Mouse (Mus musculus) heart, embryonic 10.5 days (tissue): Measurements from ENCODE around the gene Abhd6. TPM values are rescaled to one million over a fixed set of nuclear protein-coding genes. Genes with fewer than 3 reads are reported as not detected.

Source experiments
- DNase-seq: peaks from one replicate; pipeline ENCODE4 v3.0.0-alpha.2; 2017; ENCODE audit warnings: low spot score
- H3K27ac ChIP-seq: fragments of 300-500 bp; sonication (generic); 2 replicates; pipeline ENCODE4 v1.5.1; 2016; ENCODE audit warnings: mild to moderate bottlenecking
- H3K27me3 ChIP-seq: fragments of 300-500 bp; sonication (generic); 2 replicates; pipeline ENCODE4 v1.6.1; 2016; ENCODE audit warnings: mild to moderate bottlenecking; ENCODE audit not compliant: poor library complexity, insufficient read depth, severe bottlenecking
- H3K36me3 ChIP-seq: fragments of 300-500 bp; sonication (generic); 2 replicates; pipeline ENCODE4 v1.6.1; 2016; ENCODE audit warnings: mild to moderate bottlenecking, moderate library complexity
- H3K4me1 ChIP-seq: fragments of 300-500 bp; sonication (generic); 2 replicates; pipeline ENCODE4 v1.6.1; 2016; ENCODE audit warnings: mild to moderate bottlenecking
- H3K4me3 ChIP-seq: fragments of 300-500 bp; sonication (generic); 2 replicates; pipeline ENCODE4 v1.5.1; 2016; ENCODE audit warnings: mild to moderate bottlenecking, moderate library complexity
- H3K9me3 ChIP-seq: fragments of 300-500 bp; sonication (generic); 2 replicates; pipeline ENCODE4 v1.6.1; 2016; ENCODE audit warnings: mild to moderate bottlenecking, moderate library complexity
- WGBS: fragments of 180-500 bp; shearing (Covaris S2); methylation state at CpG from one replicate; pipeline ENCODE4 v1.1.7; 2016; 5-methylcytosine and 5-hydroxymethylcytosine counted together
- polyA plus RNA-seq: library from polyadenylated mRNA; unstranded; fragments of >200 nt; fragmentation: Nextera tagmentation; extraction: Ambion mirVana; gene quantifications from 2 replicates; pipeline ENCODE4 v1.2.1, GENCODE M21; 2016

Abhd6 gene
- polyA plus RNA-seq, 1 experiment from 2014 or later, result 16.0 TPM

GRCm38 (mm10) chr14:8020011-8020410 lies 17.3 kb downstream of the Abhd6 start:
- no peaks in the 10 kb centered on the region for H3K36me3 ChIP-seq
- H3K27me3 ChIP-seq, result no peaks in the 10 kb centered on the region
- 0 out of 2 replicates have a peak, but pooled peaks cover 3% of the 10 kb centered on the region for H3K4me1 ChIP-seq
- no peak overlapping the region for H3K4me3 ChIP-seq
- peak; percentile 54 for DNase-seq
- 85% methylated on average over 1 of the region's 1 CpGs for WGBS
- no peaks in the 10 kb centered on the region for H3K9me3 ChIP-seq
- no peak overlapping the region for H3K27ac ChIP-seq

- DNase-seq, result peak; percentile 69
- no peaks in the 10 kb centered on the region for H3K36me3 ChIP-seq
- no peak overlapping the region for H3K27ac ChIP-seq
- H3K4me1 ChIP-seq, result 0 out of 2 replicates have a peak, but pooled peaks cover 3% of the 10 kb centered on the region
- H3K4me3 ChIP-seq, result no peak overlapping the region
- H3K9me3 ChIP-seq, result no peaks in the 10 kb centered on the region
- WGBS, result 84% methylated on average over 7 of the region's 7 CpGs
- no peaks in the 10 kb centered on the region for H3K27me3 ChIP-seq
These were observed 17.8 kb downstream of the Abhd6 start for GRCm38 (mm10) chr14:8020546-8020945.

GRCm38 (mm10) chr14:8024469-8024868 lies 21.8 kb downstream of the Abhd6 start:
- H3K36me3 ChIP-seq, result no peaks in the 10 kb centered on the region
- H3K27me3 ChIP-seq, result no peaks in the 10 kb centered on the region
- H3K4me1 ChIP-seq, result 0 out of 2 replicates have a peak, but pooled peaks cover 3% of the 10 kb centered on the region
- no peaks in the 10 kb centered on the region for H3K9me3 ChIP-seq
- no peak overlapping the region for H3K27ac ChIP-seq
- no peak overlapping the region for H3K4me3 ChIP-seq
- peak; percentile 53 for DNase-seq
- 62% methylated on average over 6 of the region's 6 CpGs for WGBS

- Histone ChIP-seq H3K27me3 (no peaks in the 10 kb centered on the region), H3K27ac (no peak overlapping the region), H3K36me3 (no peaks in the 10 kb centered on the region), H3K4me3 (no peak overlapping the region), H3K4me1 (0 out of 2 replicates have a peak, but pooled peaks cover 3% of the 10 kb centered on the region), H3K9me3 (no peaks in the 10 kb centered on the region)
- WGBS, result 90% methylated on average over 10 of the region's 10 CpGs
- peak; percentile 53 for DNase-seq
These were observed 22.2 kb downstream of the Abhd6 start for GRCm38 (mm10) chr14:8024936-8025335.

- Histone ChIP-seq H3K27ac (no peak overlapping the region), H3K27me3 (no peaks in the 10 kb centered on the region), H3K4me3 (no peak overlapping the region), H3K4me1 (peaks cover 11% of the 10 kb centered on the region; the same call in 1 of the 2 replicates), H3K36me3 (no peaks in the 10 kb centered on the region), H3K9me3 (no peaks in the 10 kb centered on the region)
- DNase-seq, result peak; percentile 39
- WGBS, result 75% methylated on average over 10 of the region's 10 CpGs
These were observed 24.2 kb downstream of the Abhd6 start for GRCm38 (mm10) chr14:8026769-8027531.

GRCm38 (mm10) chr14:8028086-8028485 lies 25.4 kb downstream of the Abhd6 start:
- peak; percentile 63 for DNase-seq
- no peak overlapping the region for H3K27ac ChIP-seq
- peaks cover 11% of the 10 kb centered on the region; the same call in 1 of the 2 replicates for H3K4me1 ChIP-seq
- no peaks in the 10 kb centered on the region for H3K27me3 ChIP-seq
- no peak overlapping the region for H3K4me3 ChIP-seq
- no peaks in the 10 kb centered on the region for H3K9me3 ChIP-seq
- H3K36me3 ChIP-seq, result no peaks in the 10 kb centered on the region
- 81% methylated on average over 5 of the region's 5 CpGs for WGBS

- H3K4me3 ChIP-seq, result no peak overlapping the region
- no peak for DNase-seq
- 85% methylated on average over 1 of the region's 1 CpGs for WGBS
- H3K36me3 ChIP-seq, result no peaks in the 10 kb centered on the region
- no peaks in the 10 kb centered on the region for H3K9me3 ChIP-seq
- H3K4me1 ChIP-seq, result peaks cover 8% of the 10 kb centered on the region; the same call in 1 of the 2 replicates
- no peaks in the 10 kb centered on the region for H3K27me3 ChIP-seq
- peak overlapping the region; percentile 22; the same call in 1 of the 2 replicates for H3K27ac ChIP-seq
These were observed 27.1 kb downstream of the Abhd6 start for GRCm38 (mm10) chr14:8029752-8030151.

- Histone ChIP-seq H3K36me3 (no peaks in the 10 kb centered on the region), H3K27me3 (no peaks in the 10 kb centered on the region), H3K4me1 (peaks cover 8% of the 10 kb centered on the region; the same call in 1 of the 2 replicates), H3K27ac (peak overlapping the region; percentile 24; the same call in 1 of the 2 replicates), H3K4me3 (no peak overlapping the region), H3K9me3 (no peaks in the 10 kb centered on the region)
- peak; percentile 62 for DNase-seq
- WGBS, result 57% methylated on average over 4 of the region's 4 CpGs
These were observed 27.8 kb downstream of the Abhd6 start for GRCm38 (mm10) chr14:8030535-8030934.

GRCm38 (mm10) chr14:8032087-8032944 lies 29.6 kb downstream of the Abhd6 start:
- 69% methylated on average over 13 of the region's 13 CpGs for WGBS
- DNase-seq, result peak; percentile 69
- no peaks in the 10 kb centered on the region for H3K27me3 ChIP-seq
- H3K4me1 ChIP-seq, result peaks cover 8% of the 10 kb centered on the region; the same call in 1 of the 2 replicates
- no peaks in the 10 kb centered on the region for H3K9me3 ChIP-seq
- H3K4me3 ChIP-seq, result no peak overlapping the region
- no peak overlapping the region for H3K27ac ChIP-seq
- no peaks in the 10 kb centered on the region for H3K36me3 ChIP-seq

- H3K27me3 ChIP-seq, result no peaks in the 10 kb centered on the region
- DNase-seq, result peak; percentile 3
- WGBS, result 85% methylated on average over 5 of the region's 5 CpGs
- no peak overlapping the region for H3K27ac ChIP-seq
- H3K9me3 ChIP-seq, result no peaks in the 10 kb centered on the region
- H3K4me3 ChIP-seq, result no peak overlapping the region
- no peaks in the 10 kb centered on the region for H3K36me3 ChIP-seq
- H3K4me1 ChIP-seq, result peaks cover 8% of the 10 kb centered on the region; the same call in 1 of the 2 replicates
These were observed 31.9 kb downstream of the Abhd6 start for GRCm38 (mm10) chr14:8034561-8034960.

- H3K36me3 ChIP-seq, result no peaks in the 10 kb centered on the region
- no peak for DNase-seq
- no peak overlapping the region for H3K27ac ChIP-seq
- no peaks in the 10 kb centered on the region for H3K27me3 ChIP-seq
- 82% methylated on average over 6 of the region's 6 CpGs for WGBS
- H3K4me3 ChIP-seq, result no peak overlapping the region
- no peaks in the 10 kb centered on the region for H3K9me3 ChIP-seq
- H3K4me1 ChIP-seq, result no peaks in the 10 kb centered on the region; the same call in 1 of the 2 replicates
These were observed 33.2 kb downstream of the Abhd6 start for GRCm38 (mm10) chr14:8035951-8036350.

GRCm38 (mm10) chr14:8036406-8036805 lies 33.7 kb downstream of the Abhd6 start:
- peak; percentile 57 for DNase-seq
- Histone ChIP-seq H3K27me3 (no peaks in the 10 kb centered on the region), H3K27ac (no peak overlapping the region), H3K4me1 (no peaks in the 10 kb centered on the region; the same call in 1 of the 2 replicates), H3K36me3 (no peaks in the 10 kb centered on the region), H3K4me3 (no peak overlapping the region), H3K9me3 (no peaks in the 10 kb centered on the region)
- WGBS, result 73% methylated on average over 5 of the region's 5 CpGs

GRCm38 (mm10) chr14:8038150-8038549 lies 35.4 kb downstream of the Abhd6 start:
- WGBS, result 69% methylated on average over 5 of the region's 5 CpGs
- H3K4me3 ChIP-seq, result no peak overlapping the region
- DNase-seq, result peak; percentile 17
- no peaks in the 10 kb centered on the region for H3K36me3 ChIP-seq
- H3K27ac ChIP-seq, result no peak overlapping the region
- H3K9me3 ChIP-seq, result no peaks in the 10 kb centered on the region
- no peaks in the 10 kb centered on the region for H3K27me3 ChIP-seq
- no peaks in the 10 kb centered on the region for H3K4me1 ChIP-seq
